8 mouse cellular contexts compared by ENCODE assay signal in genomic region chr2:78049248-78049874, GRCm38 (mm10).
DNase-seq lines count a peak whose midpoint lies in the region; ATAC-seq and TF ChIP-seq lines count a peak whose summit lies in the region.

No protein-coding gene starts in this region.

- DNase-seq in CD4-positive helper T cell, adult 2 months (ENCODE audit: low read depth, low spot score) = peak; percentile 28
- DNase-seq in brain, embryonic 18.5 days (ENCODE audit: low read depth, low spot score) = peak; percentile 79
- peak; percentile 76 for DNase-seq in forebrain, embryonic 10.5 days (ENCODE audit: extremely low spot score, low spot score)
- DNase-seq in kidney, postnatal 0 days (ENCODE audit: low spot score) = peak; percentile 95
- DNase-seq in liver = peak; percentile 68
- DNase-seq in midbrain, postnatal 0 days (ENCODE audit: low spot score) = peak; percentile 95
- peak; percentile 53 for DNase-seq in splenic B cell, adult 2 months (ENCODE audit: low read depth, low spot score)

- H3K27me3 ChIP-seq in forebrain, embryonic 10.5 days (ENCODE audit: poor library complexity, severe bottlenecking) = no peaks in the 10 kb centered on the region; the same call in 1 of the 2 replicates
- H3K27me3 ChIP-seq in heart, embryonic 13.5 days (replicated peaks) = no peaks in the 10 kb centered on the region
- H3K27me3 ChIP-seq in kidney, postnatal 0 days (ENCODE audit: insufficient read depth, low read length) = no peaks in the 10 kb centered on the region
- no peaks in the 10 kb centered on the region for H3K27me3 ChIP-seq in midbrain, postnatal 0 days (ENCODE audit: insufficient read depth, low read length)
- H3K27me3 ChIP-seq in splenic B cell, adult 2 months (ENCODE audit: control insufficient read depth, insufficient read depth, low read length, poor library complexity, severe bottlenecking) = no peaks in the 10 kb centered on the region

- peak; percentile 96 for TF ChIP-seq CTCF in kidney, postnatal 0 days (IDR thresholded peaks at IDR 0.05; ENCODE audit: low read depth)
- peak; percentile 96 for TF ChIP-seq CTCF in midbrain, postnatal 0 days (IDR thresholded peaks at IDR 0.05)

- no peaks in the 10 kb centered on the region for H3K36me3 ChIP-seq in forebrain, embryonic 10.5 days (replicated peaks)
- no peaks in the 10 kb centered on the region for H3K36me3 ChIP-seq in heart, embryonic 13.5 days
- no peaks in the 10 kb centered on the region for H3K36me3 ChIP-seq in kidney, postnatal 0 days (ENCODE audit: insufficient read depth, low read length)
- H3K36me3 ChIP-seq in midbrain, postnatal 0 days (ENCODE audit: insufficient read depth, low read length) = no peaks in the 10 kb centered on the region
- H3K36me3 ChIP-seq in splenic B cell, adult 2 months (ENCODE audit: control insufficient read depth, insufficient read depth, low read length, poor library complexity, severe bottlenecking) = no peaks in the 10 kb centered on the region

- H3K9me3 ChIP-seq in forebrain, embryonic 10.5 days = no peaks in the 10 kb centered on the region
- H3K9me3 ChIP-seq in heart, embryonic 13.5 days = no peaks in the 10 kb centered on the region
- no peaks in the 10 kb centered on the region for H3K9me3 ChIP-seq in kidney, postnatal 0 days (replicated peaks; ENCODE audit: low read length)
- H3K9me3 ChIP-seq in midbrain, postnatal 0 days (ENCODE audit: low read length) = no peaks in the 10 kb centered on the region

- H3K4me2 ChIP-seq in heart, embryonic 13.5 days = peak overlapping the region; percentile 69
- peak overlapping the region; percentile 52 for H3K4me2 ChIP-seq in kidney, postnatal 0 days (ENCODE audit: low read length)
- peak overlapping the region; percentile 43 for H3K4me2 ChIP-seq in midbrain, postnatal 0 days (ENCODE audit: low read depth, low read length, poor library complexity, severe bottlenecking)

- H3K9ac ChIP-seq in heart, embryonic 13.5 days = peak overlapping the region; percentile 64
- no peak overlapping the region for H3K9ac ChIP-seq in kidney, postnatal 0 days (ENCODE audit: low read depth, low read length)
- H3K9ac ChIP-seq in midbrain, postnatal 0 days (replicated peaks; ENCODE audit: low read length, poor library complexity, severe bottlenecking) = no peak overlapping the region; the same call in 1 of the 2 replicates

- H3K4me3 ChIP-seq in forebrain, embryonic 10.5 days = peak overlapping the region; percentile 32; the same call in 1 of the 2 replicates
- H3K4me3 ChIP-seq in heart, embryonic 13.5 days = peak overlapping the region; percentile 42
- H3K4me3 ChIP-seq in kidney, postnatal 0 days (replicated peaks; ENCODE audit: low read depth, low read length) = 0 out of 2 replicates have a peak overlapping the region, but pooled peaks have one; percentile 13
- H3K4me3 ChIP-seq in midbrain, postnatal 0 days (ENCODE audit: low read depth, low read length) = peak overlapping the region; percentile 25; the same call in 1 of the 2 replicates

- WGBS in forebrain, embryonic 10.5 days = 27% methylated on average over 8 of the region's 8 CpGs
- WGBS in heart, embryonic 13.5 days = 22% methylated on average over 8 of the region's 8 CpGs
- WGBS in kidney, postnatal 0 days = 16% methylated on average over 8 of the region's 8 CpGs
- 20% methylated on average over 8 of the region's 8 CpGs for WGBS in midbrain, postnatal 0 days

- H3K4me1 ChIP-seq in forebrain, embryonic 10.5 days = peaks cover 7% of the 10 kb centered on the region
- H3K4me1 ChIP-seq in heart, embryonic 13.5 days = peaks cover 8% of the 10 kb centered on the region
- H3K4me1 ChIP-seq in kidney, postnatal 0 days (replicated peaks; ENCODE audit: insufficient read depth, low read length) = peaks cover 7% of the 10 kb centered on the region
- 0 out of 2 replicates have a peak, but pooled peaks cover 4% of the 10 kb centered on the region for H3K4me1 ChIP-seq in midbrain, postnatal 0 days (ENCODE audit: insufficient read depth, low read length)

- ATAC-seq in heart, embryonic 13.5 days (ENCODE audit: extremely low read depth, insufficient number of reproducible peaks, low FRiP score, low TSS enrichment) = no peak
- peak; percentile 89 for ATAC-seq in kidney, postnatal 0 days (replicated peaks; ENCODE audit: low FRiP score, low read depth)
- ATAC-seq in midbrain, postnatal 0 days (ENCODE audit: low FRiP score) = peak; percentile 84

- no peak overlapping the region; the same call in 1 of the 2 replicates for H3K27ac ChIP-seq in forebrain, embryonic 10.5 days
- no peak overlapping the region for H3K27ac ChIP-seq in heart, embryonic 13.5 days (replicated peaks)
- H3K27ac ChIP-seq in kidney, postnatal 0 days = no peak overlapping the region
- peak overlapping the region; percentile 32; the same call in 1 of the 2 replicates for H3K27ac ChIP-seq in midbrain, postnatal 0 days (ENCODE audit: low read depth, low read length)

Comparison
In these comparisons a context has a peak if more than half of its experiments do, and no peak if none do; other contexts are left out.
1. DNase-seq: peak in every context shown above with its lines; median percentile 95 in kidney, postnatal 0 days; 95 in midbrain, postnatal 0 days; 79 in brain, embryonic 18.5 days; 76 in forebrain, embryonic 10.5 days; 68 in liver; 53 in splenic B cell, adult 2 months; 28 in CD4-positive helper T cell, adult 2 months.